Mouse (Mus musculus) limb, embryonic 14.5 days (tissue): ENCODE measurements around the gene Lcp2. TPM values are rescaled to one million over a fixed set of nuclear protein-coding genes. Genes with fewer than 3 reads are reported as not detected.

ENCODE experiments used
- ATAC-seq: fragments of 200-750 bp; cut with Nextera tagmentation; 2 replicates; pipeline ENCODE4 v1.8.0; 2017; ENCODE audit warnings: low read depth, moderate number of reproducible peaks, moderate TSS enrichment; ENCODE audit not compliant: low FRiP score
- DNase-seq: peaks from one replicate; pipeline ENCODE4 v3.0.0-alpha.2; 2015; ENCODE audit warnings: low spot score
- H3K27ac ChIP-seq: fragments of 300-500 bp; sonication (generic); replicated peaks from 2 replicates; pipeline ENCODE4 v1.5.1; 2014; ENCODE audit warnings: low read depth, mild to moderate bottlenecking, low read length, moderate library complexity, mixed read lengths
- H3K27me3 ChIP-seq: fragments of 300-500 bp; sonication (generic); 2 replicates; pipeline ENCODE4 v1.6.1; 2014; ENCODE audit warnings: low read length, mixed read lengths; ENCODE audit not compliant: control insufficient read depth, insufficient read depth
- H3K36me3 ChIP-seq: fragments of 300-500 bp; sonication (generic); 2 replicates; pipeline ENCODE4 v1.6.1; 2014; ENCODE audit warnings: mild to moderate bottlenecking, low read length, moderate library complexity, mixed read lengths; ENCODE audit not compliant: control insufficient read depth, insufficient read depth
- H3K4me1 ChIP-seq: fragments of 300-500 bp; sonication (generic); 2 replicates; pipeline ENCODE4 v1.6.1; 2014; ENCODE audit warnings: antibody characterized with exemption, low read length, mixed read lengths; ENCODE audit not compliant: control insufficient read depth, insufficient read depth
- H3K4me2 ChIP-seq: fragments of 300-500 bp; sonication (generic); replicated peaks from 2 replicates; pipeline ENCODE4 v1.6.1; 2014; ENCODE audit warnings: low read depth, mild to moderate bottlenecking, low read length, moderate library complexity; ENCODE audit not compliant: severe bottlenecking
- H3K4me3 ChIP-seq: fragments of 300-500 bp; sonication (generic); replicated peaks from 2 replicates; pipeline ENCODE4 v1.5.1; 2014; ENCODE audit warnings: low read length
- H3K9ac ChIP-seq: fragments of 300-500 bp; sonication (generic); 2 replicates; pipeline ENCODE4 v1.6.1; 2014; ENCODE audit warnings: mild to moderate bottlenecking, low read depth, low read length, moderate library complexity; ENCODE audit not compliant: severe bottlenecking
- H3K9me3 ChIP-seq: fragments of 300-500 bp; sonication (generic); 2 replicates; pipeline ENCODE4 v1.6.1; 2016; ENCODE audit warnings: low read length; ENCODE audit not compliant: control insufficient read depth
- POLR2A ChIP-seq: fragments of 200-500 bp; IDR thresholded peaks from 2 replicates; pipeline ENCODE4 v1.8.0; 2012; ENCODE audit warnings: inconsistent platforms, mild to moderate bottlenecking, moderate library complexity, borderline replicate concordance; ENCODE audit not compliant: insufficient read depth, insufficient read length; ENCODE audit errors: extremely low read depth
- WGBS: fragments of 180-500 bp; shearing (Covaris S2); extraction: QIAGEN DNeasy Blood & Tissue Kit; methylation state at CpG from one replicate; pipeline ENCODE4 v1.1.7; 2014; 5-methylcytosine and 5-hydroxymethylcytosine counted together
- polyA plus RNA-seq, 2 experiments: library from polyadenylated mRNA; depleted of rRNA in 1 of 2; stranded (reverse) in 1 of 2; unstranded in 1 of 2; fragments of >200 nt; fragmentation: Nextera tagmentation in 1 of 2; extraction: Ambion mirVana in 1 of 2; gene quantifications; 2 replicates each; pipeline versions ENCODE4 v1.2.1 to v1.2.3; 2012 to 2014

Lcp2 gene
- polyA plus RNA-seq, 2 experiments: 5.1 to 6.1 TPM

DNA sequence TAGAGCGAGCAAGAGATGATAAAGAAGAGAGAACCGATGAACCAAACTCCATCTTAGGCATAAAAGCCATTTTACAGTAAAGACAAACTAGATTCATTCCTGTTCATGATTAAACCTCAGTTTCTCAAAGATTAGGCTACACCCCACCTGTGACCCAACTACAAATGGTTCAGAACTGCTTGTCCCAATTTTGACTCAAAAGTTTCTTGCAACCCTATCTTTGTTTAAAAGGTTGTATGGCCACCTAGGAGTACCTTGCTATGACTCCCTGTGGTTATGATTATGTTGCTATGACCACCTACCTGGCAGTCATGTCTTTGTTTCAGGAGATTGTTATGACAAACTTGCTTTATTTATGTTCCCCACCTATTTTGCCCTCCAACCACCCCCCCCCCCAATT is 39.1 kb upstream of the Lcp2 start:
- no peak overlapping the region for H3K4me3 ChIP-seq
- WGBS: 95% methylated on average over 2 of the region's 2 CpGs
- DNase-seq (no peak), ATAC-seq (no peak)
- no peak for TF ChIP-seq POLR2A
- no peak overlapping the region for H3K27ac ChIP-seq
- no peaks in the 10 kb centered on the region for H3K9me3 ChIP-seq
- no peaks in the 10 kb centered on the region for H3K36me3 ChIP-seq
- no peak overlapping the region for H3K9ac ChIP-seq
- H3K27me3 ChIP-seq: no peaks in the 10 kb centered on the region
- H3K4me1 ChIP-seq: no peaks in the 10 kb centered on the region
- H3K4me2 ChIP-seq: no peak overlapping the region

DNA sequence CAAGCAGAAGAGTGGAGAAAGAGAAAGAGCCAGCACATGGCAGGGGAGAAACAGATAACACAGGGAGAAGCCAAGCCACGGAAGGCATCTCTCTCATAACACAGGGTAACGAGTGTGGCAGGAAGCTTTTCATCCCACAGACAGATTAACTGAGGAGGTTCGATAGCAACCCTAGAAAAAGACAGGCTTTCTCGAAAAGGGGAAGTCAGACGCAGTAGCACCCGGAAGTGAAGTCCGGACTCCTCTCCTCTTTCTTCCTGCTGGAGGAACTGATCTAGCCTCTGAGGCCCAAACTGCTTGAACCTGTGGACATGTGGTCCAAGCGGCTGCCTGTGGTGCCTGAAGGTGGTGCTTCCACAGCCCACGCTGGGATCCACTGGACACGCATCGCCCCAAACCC is 38.5 kb upstream of the Lcp2 start:
- Histone ChIP-seq H3K9me3 (no peaks in the 10 kb centered on the region), H3K4me1 (no peaks in the 10 kb centered on the region), H3K4me3 (no peak overlapping the region), H3K4me2 (no peak overlapping the region), H3K27ac (no peak overlapping the region), H3K36me3 (no peaks in the 10 kb centered on the region), H3K9ac (no peak overlapping the region), H3K27me3 (no peaks in the 10 kb centered on the region)
- TF ChIP-seq POLR2A: no peak
- no peak; the same call in 1 of the 2 replicates for ATAC-seq
- WGBS: 86% methylated on average over 11 of the region's 11 CpGs
- DNase-seq: no peak

DNA sequence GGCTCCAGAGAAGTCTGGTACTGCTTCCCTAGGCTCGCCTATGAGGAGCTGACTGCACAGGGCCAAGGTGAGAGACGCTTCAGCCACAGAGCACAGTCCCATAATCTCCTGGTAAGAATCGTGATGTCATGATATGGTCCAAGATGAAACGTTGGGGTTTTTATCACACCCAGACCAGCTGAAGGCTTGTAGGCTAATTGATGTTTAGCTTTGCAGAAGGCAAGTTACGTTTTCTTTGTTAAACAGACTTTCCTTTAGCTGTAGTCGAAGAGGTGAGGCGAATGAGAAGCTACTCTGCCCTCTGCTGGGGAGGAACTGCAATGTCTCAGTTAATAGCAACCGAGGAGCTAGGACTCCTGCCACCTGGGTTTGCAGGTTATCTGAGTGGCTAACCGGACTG is 38.0 kb upstream of the Lcp2 start:
- DNase-seq (peak; percentile 67), ATAC-seq (peak; percentile 28; the same call in 1 of the 2 replicates)
- Histone ChIP-seq H3K4me3 (no peak overlapping the region), H3K27me3 (no peaks in the 10 kb centered on the region), H3K36me3 (no peaks in the 10 kb centered on the region), H3K4me1 (no peaks in the 10 kb centered on the region), H3K4me2 (no peak overlapping the region), H3K27ac (no peak overlapping the region), H3K9ac (no peak overlapping the region), H3K9me3 (no peaks in the 10 kb centered on the region)
- 38% methylated on average over 9 of the region's 9 CpGs for WGBS
- no peak for TF ChIP-seq POLR2A

DNA sequence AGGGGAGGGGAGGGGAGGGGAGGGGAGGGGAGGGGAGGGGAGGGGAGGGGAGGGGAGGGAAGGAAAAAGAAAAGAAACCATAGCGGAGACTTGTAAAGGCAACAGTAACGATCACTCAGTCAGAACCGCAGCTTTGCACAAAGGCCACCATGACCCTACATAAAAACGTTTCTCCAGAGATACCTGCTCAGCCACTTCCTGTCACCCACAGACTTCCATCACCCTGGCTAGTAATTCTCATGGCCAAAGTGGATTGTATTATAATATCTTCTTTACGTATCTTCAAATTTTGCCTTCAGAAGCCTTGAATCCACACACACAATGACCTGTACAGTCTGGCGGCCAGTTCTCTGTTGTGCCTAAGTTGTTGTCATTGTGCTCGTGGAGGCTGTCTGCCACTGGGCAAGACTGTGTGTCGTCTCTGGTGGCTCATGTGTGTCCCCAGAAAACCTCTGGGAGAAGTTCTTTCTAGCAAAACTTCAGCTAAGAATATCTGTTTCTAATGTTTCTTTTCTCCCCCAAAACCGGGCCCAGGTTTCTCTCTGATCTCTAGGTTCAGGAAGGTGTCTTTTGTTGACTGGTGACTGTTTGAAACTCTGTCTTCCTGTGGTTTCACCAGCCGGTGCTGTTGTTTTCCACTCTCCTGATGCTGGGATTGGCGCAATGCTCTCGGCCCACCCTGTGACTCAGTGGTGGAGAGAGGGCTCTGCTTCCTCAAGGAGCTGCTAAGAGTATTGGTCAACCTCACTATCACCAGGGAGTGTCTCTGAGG is 37.2 kb upstream of the Lcp2 start:
- Histone ChIP-seq H3K27ac (no peak overlapping the region), H3K4me3 (no peak overlapping the region), H3K9me3 (no peaks in the 10 kb centered on the region), H3K9ac (no peak overlapping the region), H3K27me3 (no peaks in the 10 kb centered on the region), H3K4me2 (no peak overlapping the region), H3K36me3 (no peaks in the 10 kb centered on the region), H3K4me1 (no peaks in the 10 kb centered on the region)
- DNase-seq: no peak
- no peak for ATAC-seq
- TF ChIP-seq POLR2A: no peak
- WGBS: 80% methylated on average over 12 of the region's 12 CpGs

DNA sequence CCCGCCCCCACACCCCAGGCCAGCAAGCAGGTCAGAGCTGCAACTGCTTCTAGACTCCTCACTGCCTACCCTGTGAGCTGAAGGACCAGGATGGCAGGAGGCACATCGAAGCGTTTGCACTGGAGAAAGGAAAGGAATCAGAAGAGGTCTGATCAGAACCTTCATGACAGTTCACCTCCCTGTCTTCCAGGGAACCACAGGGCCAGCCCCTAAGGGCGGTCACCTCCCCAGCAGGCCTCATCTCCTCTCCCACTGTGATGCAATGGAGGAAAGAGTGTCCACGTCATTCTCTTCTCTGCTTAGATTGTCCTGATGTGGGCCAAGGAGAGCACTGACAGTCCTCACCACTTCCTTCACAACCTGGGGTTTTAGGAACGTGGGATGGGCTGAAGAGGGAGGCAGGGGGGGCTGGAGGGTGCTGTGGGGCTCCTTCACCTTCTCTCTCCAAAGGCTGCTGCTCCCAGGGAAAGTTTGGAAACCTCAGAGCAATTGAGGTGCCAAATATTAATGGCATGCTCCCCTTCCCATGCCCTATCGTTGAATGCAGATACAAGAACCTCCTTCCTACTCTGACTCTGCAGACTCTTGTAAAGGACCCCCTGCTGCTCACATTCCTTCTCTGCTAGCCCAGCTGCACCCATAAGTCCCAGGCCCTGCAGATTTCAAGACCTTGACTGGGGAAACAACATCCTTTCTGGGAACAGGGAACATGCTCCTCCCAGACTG is 36.4 kb upstream of the Lcp2 start:
- 60% methylated on average over 7 of the region's 7 CpGs for WGBS

More for the DNA sequence above, 36.4 kb upstream of the Lcp2 start:
- Histone ChIP-seq H3K27me3 (no peaks in the 10 kb centered on the region), H3K4me2 (no peak overlapping the region), H3K9ac (no peak overlapping the region), H3K27ac (no peak overlapping the region), H3K36me3 (no peaks in the 10 kb centered on the region), H3K9me3 (no peaks in the 10 kb centered on the region), H3K4me1 (no peaks in the 10 kb centered on the region), H3K4me3 (no peak overlapping the region)
- TF ChIP-seq POLR2A: no peak
- DNase-seq (no peak), ATAC-seq (peak; percentile 20; the same call in 1 of the 2 replicates)
